In the genomic region with DNA sequence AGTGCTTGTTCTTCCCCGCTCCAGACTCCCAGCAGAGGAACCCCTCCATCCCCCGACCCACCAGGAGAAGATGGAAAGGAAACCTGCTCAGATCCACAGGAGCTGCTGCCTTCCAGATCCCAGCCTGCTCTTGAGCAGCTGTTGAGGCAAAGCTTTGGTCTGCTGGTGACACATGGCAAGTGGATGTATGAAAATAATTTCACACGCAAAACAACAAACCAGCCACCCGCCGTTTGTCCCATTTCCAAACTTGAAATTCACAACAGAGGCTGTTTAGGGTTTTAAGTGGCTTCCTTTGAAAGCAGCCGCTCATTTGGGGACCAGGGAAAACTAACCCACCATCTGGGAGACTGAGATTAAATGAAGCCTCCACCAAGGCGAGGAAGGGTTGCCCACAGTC, we compare ENCODE assay signal across 27 mouse cellular contexts.
DNase-seq lines count a peak whose midpoint lies in the region; ATAC-seq lines count a peak whose summit lies in the region.
"Had no signal": no experiment of that assay in that cellular context is flagged by ENCODE, and none has a peak within 500 bp of the region (broad histone marks: within the 10 kb centered on the region; RNA-seq: fewer than 3 reads in every experiment).

No protein-coding gene starts in this region.

- no peak overlapping the region for H3K4me3 ChIP-seq in forebrain, embryonic 10.5 days
- H3K4me3 ChIP-seq in forebrain, embryonic 13.5 days, result no peak overlapping the region
- H3K4me3 ChIP-seq in forebrain, embryonic 16.5 days (replicated peaks; ENCODE audit: low read length), result no peak overlapping the region
- no peak overlapping the region for H3K4me3 ChIP-seq in neural tube, embryonic 15.5 days (replicated peaks)
- H3K4me3 ChIP-seq: embryonic facial prominence, embryonic 12.5 days; embryonic facial prominence, embryonic 15.5 days; gastrocnemius, adult 2 months; hindbrain, embryonic 13.5 days had no signal

- H3K27me3 ChIP-seq in forebrain, embryonic 10.5 days (ENCODE audit: poor library complexity, severe bottlenecking), result peaks cover 46% of the 10 kb centered on the region
- H3K27me3 ChIP-seq in forebrain, embryonic 13.5 days, result peaks cover 15% of the 10 kb centered on the region
- no peaks in the 10 kb centered on the region for H3K27me3 ChIP-seq in forebrain, embryonic 16.5 days (replicated peaks; ENCODE audit: control insufficient read depth, insufficient read depth, low read length)
- no peaks in the 10 kb centered on the region; the same call in 1 of the 2 replicates for H3K27me3 ChIP-seq in neural tube, embryonic 15.5 days (replicated peaks)
- H3K27me3 ChIP-seq: embryonic facial prominence, embryonic 12.5 days; embryonic facial prominence, embryonic 15.5 days had no signal

- H3K27ac ChIP-seq in forebrain, embryonic 10.5 days, result peak overlapping the region; percentile 31
- H3K27ac ChIP-seq in forebrain, embryonic 13.5 days, result peak overlapping the region; percentile 69
- no peak overlapping the region for H3K27ac ChIP-seq in forebrain, embryonic 16.5 days (ENCODE audit: low read length)
- H3K27ac ChIP-seq in neural tube, embryonic 15.5 days (replicated peaks), result no peak overlapping the region
- H3K27ac ChIP-seq: embryonic facial prominence, embryonic 12.5 days; embryonic facial prominence, embryonic 15.5 days; gastrocnemius, adult 2 months; hindbrain, embryonic 13.5 days; hindbrain, postnatal 0 days had no signal

- peak overlapping the region; percentile 25; the same call in 1 of the 2 replicates for H3K4me2 ChIP-seq in forebrain, embryonic 13.5 days
- no peak overlapping the region for H3K4me2 ChIP-seq in forebrain, embryonic 16.5 days (ENCODE audit: low read length)
- H3K4me2 ChIP-seq in neural tube, embryonic 15.5 days, result no peak overlapping the region
- H3K4me2 ChIP-seq: embryonic facial prominence, embryonic 12.5 days; embryonic facial prominence, embryonic 15.5 days; heart, embryonic 11.5 days; hindbrain, embryonic 13.5 days had no signal

- peaks cover 34% of the 10 kb centered on the region for H3K4me1 ChIP-seq in forebrain, embryonic 10.5 days
- peaks cover 32% of the 10 kb centered on the region for H3K4me1 ChIP-seq in forebrain, embryonic 13.5 days
- peaks cover 29% of the 10 kb centered on the region for H3K4me1 ChIP-seq in forebrain, embryonic 16.5 days (replicated peaks; ENCODE audit: control insufficient read depth, insufficient read depth, low read length)
- H3K4me1 ChIP-seq in neural tube, embryonic 15.5 days, result peaks cover 23% of the 10 kb centered on the region
- H3K4me1 ChIP-seq: embryonic facial prominence, embryonic 12.5 days; embryonic facial prominence, embryonic 15.5 days had no signal

- H3K36me3 ChIP-seq in forebrain, embryonic 10.5 days (replicated peaks), result no peaks in the 10 kb centered on the region
- no peaks in the 10 kb centered on the region for H3K36me3 ChIP-seq in forebrain, embryonic 13.5 days (ENCODE audit: poor library complexity, severe bottlenecking)
- H3K36me3 ChIP-seq in forebrain, embryonic 16.5 days (ENCODE audit: control insufficient read depth, insufficient read depth), result no peaks in the 10 kb centered on the region
- H3K36me3 ChIP-seq in neural tube, embryonic 15.5 days, result no peaks in the 10 kb centered on the region
- H3K36me3 ChIP-seq: embryonic facial prominence, embryonic 12.5 days; embryonic facial prominence, embryonic 15.5 days; G1E; hindbrain, embryonic 13.5 days had no signal

- ATAC-seq in forebrain, embryonic 13.5 days, result peak; percentile 54
- ATAC-seq in forebrain, embryonic 16.5 days, result peak; percentile 52
- ATAC-seq in neural tube, embryonic 15.5 days (ENCODE audit: low FRiP score), result no peak
- ATAC-seq: hindbrain, postnatal 0 days; inflammation-experienced regulatory T-cells, adult 6 months; intestine, embryonic 16.5 days; Patski had no signal

- no peaks in the 10 kb centered on the region for H3K9me3 ChIP-seq in forebrain, embryonic 10.5 days
- H3K9me3 ChIP-seq in forebrain, embryonic 13.5 days (replicated peaks), result no peaks in the 10 kb centered on the region
- H3K9me3 ChIP-seq in forebrain, embryonic 16.5 days (ENCODE audit: control insufficient read depth, low read length), result no peaks in the 10 kb centered on the region
- no peaks in the 10 kb centered on the region for H3K9me3 ChIP-seq in neural tube, embryonic 15.5 days (replicated peaks)
- H3K9me3 ChIP-seq: embryonic facial prominence, embryonic 12.5 days; embryonic facial prominence, embryonic 15.5 days; hindbrain, embryonic 13.5 days had no signal

- H3K9ac ChIP-seq in forebrain, embryonic 13.5 days, result no peak overlapping the region
- no peak overlapping the region for H3K9ac ChIP-seq in forebrain, embryonic 16.5 days (replicated peaks; ENCODE audit: low read depth, low read length)
- H3K9ac ChIP-seq in neural tube, embryonic 15.5 days (replicated peaks), result no peak overlapping the region
- H3K9ac ChIP-seq: embryonic facial prominence, embryonic 12.5 days; embryonic facial prominence, embryonic 15.5 days; hindbrain, embryonic 13.5 days had no signal

- DNase-seq in layer of hippocampus, adult 9-11 months, result peak; percentile 6
- no peak for DNase-seq in layer of hippocampus, adult 18-20 months (ENCODE audit: low spot score in 2 of 2)
- DNase-seq in forebrain, embryonic 10.5 days (ENCODE audit: extremely low spot score, low spot score), result no peak
- no peak for DNase-seq in thymus, postnatal 36 days
- no peak for DNase-seq in urinary bladder, postnatal 10 days (ENCODE audit: low spot score)
- DNase-seq: adrenal gland, postnatal 10 days; adrenal gland, postnatal 36 days; B cell, adult 2 months; cerebellum, adult 11 months; cerebellum, adult 2 months; cerebellum, adult 9-11 months; cerebellum, postnatal 25 days; gastrocnemius, adult 2 months; gastrocnemius, postnatal 14 days; heart, adult 11 months had no signal

- 84% methylated on average over 7 of the region's 7 CpGs for WGBS in forebrain, embryonic 10.5 days
- 40% methylated on average over 7 of the region's 7 CpGs for WGBS in forebrain, embryonic 13.5 days
- 32% methylated on average over 7 of the region's 7 CpGs for WGBS in forebrain, embryonic 16.5 days
- WGBS in neural tube, embryonic 15.5 days, result 72% methylated on average over 7 of the region's 7 CpGs

Comparison
In these comparisons a context has a peak if more than half of its experiments do, and no peak if none do; other contexts are left out.
1. H3K27ac ChIP-seq: peak in forebrain, embryonic 10.5 days (single experiment) and forebrain, embryonic 13.5 days (single experiment); none in forebrain, embryonic 16.5 days (single experiment) and neural tube, embryonic 15.5 days (single experiment).